Mouse (Mus musculus): ENCODE data around the gene Agr3. TPM values are rescaled to one million over a fixed set of nuclear protein-coding genes. Genes with fewer than 3 reads are reported as not detected.

Agr3 gene
- not detected in 2 replicates for total RNA-seq (2017)

- no peak for ATAC-seq (replicated peaks in 1 of 2; ENCODE audit: insufficient read depth in 1 of 2, low FRiP score in 2 of 2, low TSS enrichment in 1 of 2, low read depth in 1 of 2, poor library complexity in 2 of 2, severe bottlenecking in 2 of 2)
These were observed at the start of gene Agr3 for GRCm38 (mm10) chr12:35925402-35925801. TSS of gene Agr3 (plus strand) at chr12:35925620.

GRCm38 (mm10) chr12:35884892-35885558, 40.4 kb upstream of the Agr3 start:
- peak; percentile 81 to 83 for ATAC-seq (replicated peaks in 1 of 2; ENCODE audit: insufficient read depth in 1 of 2, low FRiP score in 2 of 2, low TSS enrichment in 1 of 2, low read depth in 1 of 2, poor library complexity in 2 of 2, severe bottlenecking in 2 of 2)

GRCm38 (mm10) chr12:35889383-35889782, 36.0 kb upstream of the Agr3 start:
- ATAC-seq (replicated peaks in 1 of 2; ENCODE audit: insufficient read depth in 1 of 2, low FRiP score in 2 of 2, low TSS enrichment in 1 of 2, low read depth in 1 of 2, poor library complexity in 2 of 2, severe bottlenecking in 2 of 2), result peak; percentile 59 to 70

- ATAC-seq (replicated peaks in 1 of 2; ENCODE audit: insufficient read depth in 1 of 2, low FRiP score in 2 of 2, low TSS enrichment in 1 of 2, low read depth in 1 of 2, poor library complexity in 2 of 2, severe bottlenecking in 2 of 2), result no peak
These were observed 34.7 kb upstream of the Agr3 start for GRCm38 (mm10) chr12:35890756-35891155.

- ATAC-seq (replicated peaks in 1 of 2; ENCODE audit: insufficient read depth in 1 of 2, low FRiP score in 2 of 2, low TSS enrichment in 1 of 2, low read depth in 1 of 2, poor library complexity in 2 of 2, severe bottlenecking in 2 of 2), result no peak
These were observed 31.0 kb upstream of the Agr3 start for GRCm38 (mm10) chr12:35894304-35894900.

- peak; percentile 53 to 59; a peak in 1 of 4 replicates for ATAC-seq (replicated peaks in 1 of 2; ENCODE audit: insufficient read depth in 1 of 2, low FRiP score in 2 of 2, low TSS enrichment in 1 of 2, low read depth in 1 of 2, poor library complexity in 2 of 2, severe bottlenecking in 2 of 2)
These were observed 29.3 kb upstream of the Agr3 start for GRCm38 (mm10) chr12:35895875-35896763.

- ATAC-seq (replicated peaks in 1 of 2; ENCODE audit: insufficient read depth in 1 of 2, low FRiP score in 2 of 2, low TSS enrichment in 1 of 2, low read depth in 1 of 2, poor library complexity in 2 of 2, severe bottlenecking in 2 of 2), result no peak
These were observed 28.6 kb upstream of the Agr3 start for GRCm38 (mm10) chr12:35896764-35897282.

- no peak for ATAC-seq (replicated peaks in 1 of 2; ENCODE audit: insufficient read depth in 1 of 2, low FRiP score in 2 of 2, low TSS enrichment in 1 of 2, low read depth in 1 of 2, poor library complexity in 2 of 2, severe bottlenecking in 2 of 2)
These were observed 14.8 kb upstream of the Agr3 start for GRCm38 (mm10) chr12:35910632-35911031.

- no peak for ATAC-seq (replicated peaks in 1 of 2; ENCODE audit: insufficient read depth in 1 of 2, low FRiP score in 2 of 2, low TSS enrichment in 1 of 2, low read depth in 1 of 2, poor library complexity in 2 of 2, severe bottlenecking in 2 of 2)
These were observed 9.6 kb upstream of the Agr3 start for GRCm38 (mm10) chr12:35915813-35916212.

- ATAC-seq (replicated peaks in 1 of 2; ENCODE audit: insufficient read depth in 1 of 2, low FRiP score in 2 of 2, low TSS enrichment in 1 of 2, low read depth in 1 of 2, poor library complexity in 2 of 2, severe bottlenecking in 2 of 2), result no peak
These were observed 9.0 kb upstream of the Agr3 start for GRCm38 (mm10) chr12:35916467-35916866.

GRCm38 (mm10) chr12:35918031-35918430, 7.4 kb upstream of the Agr3 start:
- ATAC-seq (replicated peaks in 1 of 2; ENCODE audit: insufficient read depth in 1 of 2, low FRiP score in 2 of 2, low TSS enrichment in 1 of 2, low read depth in 1 of 2, poor library complexity in 2 of 2, severe bottlenecking in 2 of 2), result no peak

GRCm38 (mm10) chr12:35927804-35928203, 2.4 kb downstream of the Agr3 start:
- no peak for ATAC-seq (replicated peaks in 1 of 2; ENCODE audit: insufficient read depth in 1 of 2, low FRiP score in 2 of 2, low TSS enrichment in 1 of 2, low read depth in 1 of 2, poor library complexity in 2 of 2, severe bottlenecking in 2 of 2)

GRCm38 (mm10) chr12:35932816-35933215, 7.4 kb downstream of the Agr3 start:
- no peak for ATAC-seq (replicated peaks in 1 of 2; ENCODE audit: insufficient read depth in 1 of 2, low FRiP score in 2 of 2, low TSS enrichment in 1 of 2, low read depth in 1 of 2, poor library complexity in 2 of 2, severe bottlenecking in 2 of 2)

GRCm38 (mm10) chr12:35951757-35952156, 26.3 kb downstream of the Agr3 start:
- ATAC-seq (replicated peaks in 1 of 2; ENCODE audit: insufficient read depth in 1 of 2, low FRiP score in 2 of 2, low TSS enrichment in 1 of 2, low read depth in 1 of 2, poor library complexity in 2 of 2, severe bottlenecking in 2 of 2), result no peak

GRCm38 (mm10) chr12:35957235-35957634, 31.8 kb downstream of the Agr3 start:
- ATAC-seq (replicated peaks in 1 of 2; ENCODE audit: insufficient read depth in 1 of 2, low FRiP score in 2 of 2, low TSS enrichment in 1 of 2, low read depth in 1 of 2, poor library complexity in 2 of 2, severe bottlenecking in 2 of 2), result peak; percentile 65 to 68; a peak in 2 of 4 replicates

GRCm38 (mm10) chr12:35966098-35966767, 40.8 kb downstream of the Agr3 start:
- ATAC-seq (replicated peaks in 1 of 2; ENCODE audit: insufficient read depth in 1 of 2, low FRiP score in 2 of 2, low TSS enrichment in 1 of 2, low read depth in 1 of 2, poor library complexity in 2 of 2, severe bottlenecking in 2 of 2), result no peak; a peak in 1 of 4 replicates

- no peak for ATAC-seq (replicated peaks in 1 of 2; ENCODE audit: insufficient read depth in 1 of 2, low FRiP score in 2 of 2, low TSS enrichment in 1 of 2, low read depth in 1 of 2, poor library complexity in 2 of 2, severe bottlenecking in 2 of 2)
These were observed 41.3 kb downstream of the Agr3 start for GRCm38 (mm10) chr12:35966768-35967141.

All from hematopoietic stem cell, adult 5-6 weeks (primary cell).